ENCODE assay signal across 10 mouse cellular contexts in the genomic region with DNA sequence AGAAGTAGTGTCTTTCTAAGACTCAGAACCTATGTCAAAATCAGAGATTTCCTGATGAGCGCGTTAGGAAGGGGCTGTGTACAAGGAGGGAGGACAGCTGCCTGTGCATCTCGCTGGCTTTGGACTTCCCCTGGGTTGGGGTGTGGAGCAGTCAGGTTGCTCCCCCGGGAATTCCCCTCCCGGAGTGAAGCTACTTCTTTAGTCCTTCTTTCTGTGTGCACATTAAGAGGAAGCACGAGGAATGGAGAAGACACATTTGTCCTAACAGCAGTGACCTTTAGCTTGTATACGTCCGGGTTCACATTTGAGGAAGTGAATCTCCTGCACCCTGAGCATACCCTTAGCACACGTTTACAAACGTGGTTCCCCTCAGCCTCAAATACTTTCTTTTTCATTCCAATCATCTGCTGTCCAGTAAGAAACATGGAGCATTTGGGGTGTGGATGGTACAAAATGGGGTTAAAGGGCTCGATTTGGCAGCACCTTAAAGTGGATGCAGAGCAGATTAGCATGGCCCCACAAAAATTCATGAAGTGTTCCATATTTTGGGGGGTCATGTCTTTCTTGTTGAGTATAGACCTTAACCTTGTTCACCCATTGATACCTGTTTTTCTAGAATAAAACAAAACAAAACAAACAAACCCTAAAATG. TPM values are rescaled to one million over a fixed set of nuclear protein-coding genes. Genes with fewer than 3 reads are reported as not detected.
A peak's percentile ranks its signal among the peaks of the same experiment; 100 is the strongest.
DNase-seq lines count a peak whose midpoint lies in the region; ATAC-seq and TF ChIP-seq lines count a peak whose summit lies in the region.
"Had no signal": no experiment of that assay in that cellular context is flagged by ENCODE, and none has a peak within 500 bp of the region (broad histone marks: within the 10 kb centered on the region; RNA-seq: fewer than 3 reads in every experiment).

No protein-coding gene starts in this region.

- DNase-seq in gastrocnemius, adult 2 months, result no peak
- no peak for DNase-seq in gastrocnemius, postnatal 25 days
- DNase-seq in thymus, adult 2 months, result peak; percentile 13
- DNase-seq in thymus, postnatal 10 days (ENCODE audit: low spot score in 2 of 2), result no peak
- peak; percentile 31 for DNase-seq in liver, postnatal 0 days
- DNase-seq in adrenal gland, postnatal 25 days, result no peak
- DNase-seq in stomach, postnatal 0 days (ENCODE audit: low spot score), result no peak
- DNase-seq: heart, postnatal 36 days; right cerebral cortex, adult 18-20 months had no signal

- H3K27ac ChIP-seq in gastrocnemius, adult 2 months, result no peak overlapping the region
- H3K27ac ChIP-seq in thymus, adult 2 months (ENCODE audit: control insufficient read depth, insufficient read depth, low read length), result no peak overlapping the region
- peak overlapping the region; percentile 95 for H3K27ac ChIP-seq in liver, postnatal 0 days (ENCODE audit: low read depth)
- no peak overlapping the region for H3K27ac ChIP-seq in stomach, postnatal 0 days (replicated peaks)

- peak overlapping the region; percentile 9; the same call in 1 of the 2 replicates for H3K4me3 ChIP-seq in gastrocnemius, adult 2 months
- H3K4me3 ChIP-seq in thymus, adult 2 months (ENCODE audit: control insufficient read depth, insufficient read depth, low read length), result no peak overlapping the region
- peak overlapping the region; percentile 97; the same call in 1 of the 2 replicates for H3K4me3 ChIP-seq in liver, postnatal 0 days (ENCODE audit: low read depth, low read length)
- no peak overlapping the region for H3K4me3 ChIP-seq in stomach, postnatal 0 days (ENCODE audit: low read depth, low read length)

- ATAC-seq in liver, postnatal 0 days, result no peak
- ATAC-seq in erythroblast, adult 5-6 weeks (replicated peaks; ENCODE audit: low FRiP score, poor library complexity, severe bottlenecking), result no peak
- ATAC-seq in stomach, postnatal 0 days (ENCODE audit: low FRiP score, low TSS enrichment), result no peak

- WGBS in thymus, adult 2 months, result 37% methylated on average over 11 of the region's 11 CpGs
- WGBS in liver, postnatal 0 days (ENCODE audit: insufficient replicate concordance), result 35% methylated on average over 11 of the region's 11 CpGs
- WGBS in stomach, postnatal 0 days, result 55% methylated on average over 11 of the region's 11 CpGs

- no peaks in the 10 kb centered on the region for H3K36me3 ChIP-seq in thymus, adult 2 months (ENCODE audit: control insufficient read depth, insufficient read depth, low read length)
- peaks cover 8% of the 10 kb centered on the region for H3K36me3 ChIP-seq in liver, postnatal 0 days (replicated peaks; ENCODE audit: insufficient read depth, low read length)
- H3K36me3 ChIP-seq in stomach, postnatal 0 days (ENCODE audit: control insufficient read depth, insufficient read depth, low read length), result no peaks in the 10 kb centered on the region; the same call in 1 of the 2 replicates

- H3K9ac ChIP-seq in liver, postnatal 0 days (replicated peaks), result no peak overlapping the region
- no peak overlapping the region for H3K9ac ChIP-seq in stomach, postnatal 0 days (ENCODE audit: low read length)

- peaks cover 37% of the 10 kb centered on the region for H3K4me1 ChIP-seq in thymus, adult 2 months (replicated peaks; ENCODE audit: control insufficient read depth, insufficient read depth, low read length)
- H3K4me1 ChIP-seq in liver, postnatal 0 days (ENCODE audit: insufficient read depth), result peaks cover 43% of the 10 kb centered on the region
- no peaks in the 10 kb centered on the region for H3K4me1 ChIP-seq in stomach, postnatal 0 days (replicated peaks; ENCODE audit: control insufficient read depth, insufficient read depth)

- no peak for TF ChIP-seq POLR2A in thymus, adult 2 months (IDR thresholded peaks at IDR 0.05; ENCODE audit: control insufficient read depth, extremely low read depth, insufficient read depth, low read length, poor library complexity)

- TF ChIP-seq EP300 in liver, postnatal 0 days (IDR thresholded peaks at IDR 0.05; ENCODE audit: low read depth), result no peak
- no peak for TF ChIP-seq EP300 in stomach, postnatal 0 days (optimal IDR thresholded peaks at IDR 0.05)

- H3K9me3 ChIP-seq in liver, postnatal 0 days (ENCODE audit: low read length), result no peaks in the 10 kb centered on the region
- H3K9me3 ChIP-seq in stomach, postnatal 0 days (ENCODE audit: control insufficient read depth, low read length), result no peaks in the 10 kb centered on the region

- intact Hi-C loops in gastrocnemius, adult 2 months (cut with DNase I), result no loop called here

- peak overlapping the region; percentile 83 for H3K4me2 ChIP-seq in liver, postnatal 0 days (ENCODE audit: low read depth, low read length)
- no peak overlapping the region for H3K4me2 ChIP-seq in stomach, postnatal 0 days (replicated peaks; ENCODE audit: low read depth)

- no peak for TF ChIP-seq CTCF in gastrocnemius, adult 2 months (IDR thresholded peaks at IDR 0.05)
- TF ChIP-seq CTCF in thymus, adult 2 months (IDR thresholded peaks at IDR 0.05; ENCODE audit: borderline replicate concordance, control insufficient read depth, extremely low read depth, insufficient read depth, low read length, poor library complexity), result no peak
- no peak for TF ChIP-seq CTCF in liver, postnatal 0 days (IDR thresholded peaks at IDR 0.05; ENCODE audit: low read depth)
- TF ChIP-seq CTCF in stomach, postnatal 0 days (IDR thresholded peaks at IDR 0.05; ENCODE audit: low read depth), result no peak

- no peaks in the 10 kb centered on the region for H3K27me3 ChIP-seq in thymus, adult 2 months (ENCODE audit: control insufficient read depth, insufficient read depth, low read length)
- no peaks in the 10 kb centered on the region for H3K27me3 ChIP-seq in liver, postnatal 0 days (ENCODE audit: insufficient read depth, low read length)
- no peaks in the 10 kb centered on the region for H3K27me3 ChIP-seq in stomach, postnatal 0 days (ENCODE audit: control insufficient read depth, insufficient read depth, low read length)

RNA-seq across cellular contexts. Expression of a gene that starts 1.5 kb away (rescaled TPM):
- 1 to 10 TPM; 3.0 to 3.8 TPM for total RNA-seq in gastrocnemius, adult 2 months (2021)
- 1 to 10 TPM; 2.1 to 4.0 TPM for total RNA-seq in gastrocnemius, postnatal 25 days (2021)
- polyA plus RNA-seq in thymus, adult 2 months (2012; rRNA removed), result 38.1 and 39.1 TPM in 2 replicates
- 34.0 and 39.8 TPM in 2 replicates for polyA plus RNA-seq in liver, postnatal 0 days (2015; fragmentation: Nextera tagmentation; extraction: Ambion mirVana)
- total RNA-seq in adrenal gland, postnatal 25 days (2021), result 34.8 and 40.0 TPM in 2 replicates
- 21.3 and 36.5 TPM in 2 replicates for total RNA-seq in erythroblast, adult 5-6 weeks (2015; ENCODE audit: low replicate concordance)
- total RNA-seq in erythroblast, adult 5-6 weeks (2017; ENCODE audit: low replicate concordance), result 10.5 and 13.7 TPM in 2 replicates
- polyA plus RNA-seq in stomach, postnatal 0 days (2015; fragmentation: Nextera tagmentation; extraction: Ambion mirVana), result 10.5 and 11.9 TPM in 2 replicates

Comparison
In these comparisons a context has a peak if more than half of its experiments do, and no peak if none do; other contexts are left out.
1. DNase-seq: peak in thymus, adult 2 months (single experiment) and liver, postnatal 0 days (single experiment); none in gastrocnemius, adult 2 months (single experiment), gastrocnemius, postnatal 25 days (single experiment), thymus, postnatal 10 days (0 of 2), adrenal gland, postnatal 25 days (single experiment) and stomach, postnatal 0 days (single experiment).
2. H3K4me3 ChIP-seq: peak in gastrocnemius, adult 2 months (single experiment) and liver, postnatal 0 days (single experiment); none in thymus, adult 2 months (single experiment) and stomach, postnatal 0 days (single experiment).